Mouse (Mus musculus) embryonic fibroblast, embryonic 13.5 days (primary cell): Measurements from ENCODE around the gene 6330409D20Rik.

ENCODE experiments used
- CTCF ChIP-seq: IDR thresholded peaks from 2 replicates; pipeline ENCODE4 v1.5.1; 2011; ENCODE audit warnings: mild to moderate bottlenecking, control low read depth, low read length, moderate library complexity, borderline replicate concordance; ENCODE audit not compliant: insufficient read depth
- POLR2A ChIP-seq: IDR thresholded peaks from 2 replicates; pipeline ENCODE4 v1.6.1; 2011; ENCODE audit warnings: low read depth, mild to moderate bottlenecking, control low read depth, low read length, moderate library complexity

DNA sequence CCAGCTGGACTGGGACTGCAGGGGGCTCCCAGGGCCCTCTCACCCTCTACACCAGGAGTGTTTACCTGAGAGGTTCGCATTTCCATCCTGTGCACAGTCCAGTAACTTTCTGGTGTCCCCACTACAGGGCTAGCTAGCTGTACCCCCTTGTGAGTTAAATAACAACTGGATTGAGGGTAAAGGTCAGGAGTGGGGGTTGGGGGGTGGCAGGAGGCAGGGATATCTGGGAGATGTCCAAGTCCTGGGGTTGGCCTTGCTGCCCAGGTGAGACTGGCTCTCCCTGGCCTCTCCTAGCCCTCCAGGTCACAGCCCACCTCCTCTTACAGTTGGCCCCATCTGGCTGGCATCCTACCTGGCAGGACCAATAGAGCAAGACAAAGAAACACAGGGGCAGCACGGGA is 36.8 kb downstream of the 6330409D20Rik start, which contains the start of gene Fpgs:
- TF ChIP-seq POLR2A: no peak
- TF ChIP-seq CTCF: no peak
